In the genomic region with DNA sequence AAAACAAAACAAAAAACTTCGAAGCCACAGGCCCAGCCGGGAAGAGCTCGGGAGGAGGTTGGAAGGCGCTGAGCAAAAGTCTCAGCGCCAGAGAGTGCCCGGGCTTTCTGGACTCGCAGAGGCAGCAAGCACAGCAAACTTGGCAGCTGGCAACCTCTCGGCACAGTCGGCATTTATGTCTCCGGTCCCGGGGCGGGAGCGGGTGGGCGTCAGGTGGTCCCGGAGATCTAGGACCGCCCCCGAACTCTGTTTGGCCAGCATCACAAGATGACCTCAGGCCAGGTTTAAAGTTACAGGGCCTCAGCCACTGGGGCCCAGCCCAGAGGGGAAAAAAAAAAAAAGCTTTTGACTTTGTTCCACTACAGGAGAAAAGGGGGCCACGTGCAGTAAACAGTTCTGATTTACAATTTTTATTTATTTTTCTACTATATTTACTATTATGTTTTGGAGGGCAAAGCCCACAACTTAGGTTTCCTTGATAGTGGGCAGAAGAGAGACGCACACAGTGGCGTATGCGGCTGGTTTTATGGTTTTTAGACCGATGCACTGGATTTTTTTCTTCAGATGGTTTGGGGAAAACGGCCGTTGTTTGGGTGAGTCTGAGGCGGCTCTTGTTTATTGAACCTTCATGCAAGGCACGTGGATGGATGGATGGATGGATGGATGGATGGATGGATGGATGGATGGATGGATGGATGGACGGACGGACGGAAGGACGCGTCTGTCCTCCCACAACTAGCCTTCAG, we compare ENCODE assay signal across 8 mouse cellular contexts. TPM values are rescaled to one million over a fixed set of nuclear protein-coding genes. Genes with fewer than 3 reads are reported as not detected.
DNase-seq lines count a peak whose midpoint lies in the region; ATAC-seq and TF ChIP-seq lines count a peak whose summit lies in the region.

Gene Pdpn (minus strand): TSS at position 240 of the 746 bp plus-strand sequence.

- H3K4me3 ChIP-seq in intestine, postnatal 0 days (ENCODE audit: low read depth, low read length), result peak within 1 kb of the TSS; percentile 35
- H3K4me3 ChIP-seq in limb, embryonic 14.5 days (replicated peaks; ENCODE audit: low read length), result peak within 1 kb of the TSS; percentile 52
- H3K4me3 ChIP-seq in midbrain, embryonic 16.5 days (ENCODE audit: low read depth, low read length), result peak within 1 kb of the TSS; percentile 36

- peaks cover 10% of the 10 kb centered on the region; the same call in 1 of the 2 replicates for H3K27me3 ChIP-seq in intestine, postnatal 0 days (replicated peaks; ENCODE audit: control insufficient read depth, insufficient read depth, low read length)
- H3K27me3 ChIP-seq in limb, embryonic 14.5 days (ENCODE audit: control insufficient read depth, insufficient read depth, low read length), result no peaks in the 10 kb centered on the region
- H3K27me3 ChIP-seq in midbrain, embryonic 16.5 days (ENCODE audit: control insufficient read depth, insufficient read depth, low read depth, low read length), result peaks cover 4% of the 10 kb centered on the region

- no peak for ATAC-seq in intestine, postnatal 0 days
- ATAC-seq in limb, embryonic 14.5 days (ENCODE audit: low FRiP score, low read depth), result peak; percentile 87
- peak; percentile 43; the same call in 1 of the 2 replicates for ATAC-seq in midbrain, embryonic 16.5 days

- H3K9me3 ChIP-seq in intestine, postnatal 0 days (ENCODE audit: control insufficient read depth), result no peaks in the 10 kb centered on the region
- no peaks in the 10 kb centered on the region for H3K9me3 ChIP-seq in limb, embryonic 14.5 days (ENCODE audit: control insufficient read depth, low read length)
- H3K9me3 ChIP-seq in midbrain, embryonic 16.5 days (replicated peaks; ENCODE audit: control insufficient read depth, low read length, poor library complexity, severe bottlenecking), result no peaks in the 10 kb centered on the region

- no peak within 1 kb of the TSS for H3K27ac ChIP-seq in intestine, postnatal 0 days (ENCODE audit: low read depth, low read length)
- peak within 1 kb of the TSS; percentile 71; the same call in 1 of the 2 replicates for H3K27ac ChIP-seq in limb, embryonic 14.5 days (replicated peaks; ENCODE audit: low read depth, low read length)
- 0 out of 2 replicates have a peak within 1 kb of the TSS, but pooled peaks have one; percentile 25 for H3K27ac ChIP-seq in midbrain, embryonic 16.5 days (ENCODE audit: low read length)

- 9% methylated on average over 31 of the region's 31 CpGs for WGBS in intestine, postnatal 0 days
- 1% methylated on average over 31 of the region's 31 CpGs for WGBS in limb, embryonic 14.5 days
- 2% methylated on average over 31 of the region's 31 CpGs for WGBS in midbrain, embryonic 16.5 days

- H3K4me2 ChIP-seq in intestine, postnatal 0 days (replicated peaks; ENCODE audit: low read depth), result peak within 1 kb of the TSS; percentile 57
- peak within 1 kb of the TSS; percentile 90 for H3K4me2 ChIP-seq in limb, embryonic 14.5 days (replicated peaks; ENCODE audit: low read depth, low read length, severe bottlenecking)
- peak within 1 kb of the TSS; percentile 59 for H3K4me2 ChIP-seq in midbrain, embryonic 16.5 days (ENCODE audit: low read length)

- 0 out of 2 replicates have a peak, but pooled peaks have one; percentile 50 for TF ChIP-seq POLR2A in limb, embryonic 14.5 days (IDR thresholded peaks at IDR 0.05; ENCODE audit: borderline replicate concordance, extremely low read depth, insufficient read depth, insufficient read length)

- H3K4me1 ChIP-seq in intestine, postnatal 0 days (replicated peaks; ENCODE audit: control insufficient read depth, insufficient read depth, low read length), result no peaks in the 10 kb centered on the region
- H3K4me1 ChIP-seq in limb, embryonic 14.5 days (ENCODE audit: control insufficient read depth, insufficient read depth, low read length), result peaks cover 46% of the 10 kb centered on the region
- H3K4me1 ChIP-seq in midbrain, embryonic 16.5 days (ENCODE audit: control insufficient read depth, insufficient read depth, low read length), result peaks cover 22% of the 10 kb centered on the region

- no peak for TF ChIP-seq CTCF in intestine, postnatal 0 days (IDR thresholded peaks at IDR 0.05; ENCODE audit: low read depth)

- no peaks in the 10 kb centered on the region for H3K36me3 ChIP-seq in intestine, postnatal 0 days (ENCODE audit: control insufficient read depth, insufficient read depth)
- H3K36me3 ChIP-seq in limb, embryonic 14.5 days (ENCODE audit: control insufficient read depth, insufficient read depth, low read length), result no peaks in the 10 kb centered on the region
- H3K36me3 ChIP-seq in midbrain, embryonic 16.5 days (ENCODE audit: control insufficient read depth, insufficient read depth, low read length), result no peaks in the 10 kb centered on the region

- no peak within 1 kb of the TSS for H3K9ac ChIP-seq in intestine, postnatal 0 days (ENCODE audit: low read depth, low read length)
- H3K9ac ChIP-seq in limb, embryonic 14.5 days (ENCODE audit: low read depth, low read length, severe bottlenecking), result peak within 1 kb of the TSS; percentile 59
- H3K9ac ChIP-seq in midbrain, embryonic 16.5 days (ENCODE audit: low read depth, low read length), result peak within 1 kb of the TSS; percentile 13; the same call in 1 of the 2 replicates

- peak; percentile 14 for DNase-seq in adrenal gland, adult 2 months
- peak; percentile 83 for DNase-seq in embryo, embryonic 9.5 days (ENCODE audit: extremely low spot score)
- peak; percentile 48 to 60 for DNase-seq in heart, adult 18-20 months
- peak; percentile 91 for DNase-seq in limb, embryonic 14.5 days (ENCODE audit: low spot score)
- DNase-seq in testis, postnatal 10 days (ENCODE audit: low spot score), result peak; percentile 85
- DNase-seq in spleen, adult 18-20 months, result no peak

RNA-seq across cellular contexts. Expression of gene Pdpn, which starts in this region (rescaled TPM):
- total RNA-seq in adrenal gland, adult 2 months (2021), result 1 to 10 TPM; 5.7 to 9.7 TPM
- 1.1 and 1.7 TPM in 2 replicates for polyA plus RNA-seq in adrenal gland, adult 2 months (2012; rRNA removed)
- 1 to 10 TPM; 4.5 to 7.9 TPM for total RNA-seq in heart, adult 18-20 months (2021)
- polyA plus RNA-seq in intestine, postnatal 0 days (2015; fragmentation: Nextera tagmentation; extraction: Ambion mirVana), result 18.1 and 18.5 TPM in 2 replicates
- 24.2 and 34.3 TPM in 2 replicates for polyA plus RNA-seq in limb, embryonic 14.5 days (2012; rRNA removed)
- polyA plus RNA-seq in limb, embryonic 14.5 days (2014; fragmentation: Nextera tagmentation; extraction: Ambion mirVana), result 77.4 and 80.3 TPM in 2 replicates
- polyA plus RNA-seq in midbrain, embryonic 16.5 days (2015; fragmentation: Nextera tagmentation; extraction: Ambion mirVana), result 36.1 and 40.2 TPM in 2 replicates

Comparison
In these comparisons a context has a peak if more than half of its experiments do, and no peak if none do; other contexts are left out.
1. DNase-seq: peak in adrenal gland, adult 2 months (single experiment), embryo, embryonic 9.5 days (single experiment), heart, adult 18-20 months (2 of 2), limb, embryonic 14.5 days (single experiment) and testis, postnatal 10 days (single experiment); none in spleen, adult 18-20 months (0 of 2).
2. Peak in every context shown above with its lines, with median percentiles within 50 percentile points of each other: H3K4me2 ChIP-seq and H3K4me3 ChIP-seq.